Mouse (Mus musculus) forebrain, embryonic 15.5 days (tissue): ENCODE data around the gene Tsc22d1. TPM values are rescaled to one million over a fixed set of nuclear protein-coding genes. Genes with fewer than 3 reads are reported as not detected.

Source experiments
- ATAC-seq: fragments of 200-750 bp; cut with Nextera tagmentation; replicated peaks from 2 replicates; pipeline ENCODE4 v1.8.0; 2017; ENCODE audit warnings: mild to moderate bottlenecking, moderate TSS enrichment, moderate library complexity
- H3K27ac ChIP-seq: fragments of 300-500 bp; sonication (generic); replicated peaks from 2 replicates; pipeline ENCODE4 v1.5.1; 2015; ENCODE audit warnings: mild to moderate bottlenecking, inconsistent platforms
- H3K27me3 ChIP-seq: fragments of 300-500 bp; sonication (generic); 2 replicates; pipeline ENCODE4 v1.6.1; 2015; ENCODE audit warnings: inconsistent platforms
- H3K36me3 ChIP-seq: fragments of 300-500 bp; sonication (generic); 2 replicates; pipeline ENCODE4 v1.6.1; 2015; ENCODE audit warnings: mild to moderate bottlenecking, inconsistent platforms
- H3K4me1 ChIP-seq: fragments of 300-500 bp; sonication (generic); 2 replicates; pipeline ENCODE4 v1.6.1; 2015; ENCODE audit warnings: inconsistent platforms
- H3K4me2 ChIP-seq: fragments of 300-500 bp; sonication (generic); replicated peaks from 2 replicates; pipeline ENCODE4 v1.6.1; 2015; ENCODE audit warnings: mild to moderate bottlenecking, inconsistent platforms
- H3K4me3 ChIP-seq: fragments of 300-500 bp; sonication (generic); 2 replicates; pipeline ENCODE4 v1.5.1; 2015; ENCODE audit warnings: mild to moderate bottlenecking, inconsistent platforms
- H3K9ac ChIP-seq: fragments of 300-500 bp; sonication (generic); replicated peaks from 2 replicates; pipeline ENCODE4 v1.6.1; 2015; ENCODE audit warnings: mild to moderate bottlenecking, inconsistent platforms
- H3K9me3 ChIP-seq: fragments of 300-500 bp; sonication (generic); 2 replicates; pipeline ENCODE4 v1.6.1; 2016; ENCODE audit warnings: inconsistent platforms
- WGBS: fragments of 180-500 bp; shearing (Covaris S2); methylation state at CpG from one replicate; pipeline ENCODE4 v1.1.7; 2015; ENCODE audit warnings: mixed read lengths; 5-methylcytosine and 5-hydroxymethylcytosine counted together
- polyA plus RNA-seq: library from polyadenylated mRNA; unstranded; fragments of >200 nt; fragmentation: Nextera tagmentation; extraction: Ambion mirVana; gene quantifications from 2 replicates; pipeline ENCODE4 v1.2.1, GENCODE M21; 2015

The Tsc22d1 gene
- polyA plus RNA-seq, result 711 and 729 TPM in 2 replicates

DNA sequence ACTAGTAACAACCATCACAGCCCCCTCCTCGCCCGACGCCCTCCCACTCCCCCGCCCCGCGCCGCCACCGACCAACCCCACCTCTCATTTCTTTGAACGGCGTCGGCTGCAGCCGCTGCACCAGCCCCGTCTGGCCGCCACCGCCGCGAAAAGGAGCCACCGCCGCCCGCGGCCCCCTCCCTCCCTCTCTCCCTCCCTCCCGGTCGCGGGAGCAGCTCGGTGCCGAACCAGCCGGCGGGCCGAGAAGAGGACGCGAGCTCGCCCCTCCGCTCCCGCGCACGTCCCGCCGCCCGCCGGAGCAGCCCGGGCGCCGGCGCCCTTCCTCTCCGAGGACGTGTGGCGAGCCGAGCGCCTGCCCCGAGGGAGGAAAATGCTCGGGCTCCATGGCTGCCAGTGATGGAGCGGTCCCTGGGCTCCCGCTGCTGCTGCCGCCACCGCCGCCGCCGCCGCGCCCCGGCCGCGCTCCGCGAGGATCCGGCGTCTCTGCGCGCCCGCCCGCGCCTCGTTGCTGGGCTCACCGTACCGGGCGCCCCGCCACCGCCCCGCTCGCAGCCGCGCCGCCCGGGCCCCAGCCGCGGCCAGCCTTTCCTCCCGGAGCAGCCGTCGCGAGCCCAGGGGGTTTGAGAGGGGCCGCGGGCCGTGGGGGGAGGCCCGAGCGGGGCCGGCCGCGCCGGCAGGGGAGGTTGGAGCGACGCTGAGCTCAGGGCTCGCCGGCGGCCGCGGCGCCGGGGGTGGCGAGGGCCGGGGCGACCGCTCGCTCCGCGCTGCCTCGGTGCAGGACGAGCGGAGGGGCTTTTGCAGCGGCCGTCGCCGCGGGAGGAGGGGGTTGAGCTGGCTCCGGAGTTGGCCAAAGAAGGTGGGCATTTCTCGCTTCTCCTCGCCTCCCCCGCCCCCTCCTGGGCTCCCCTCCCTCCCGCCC is at the start of gene Tsc22d1:
TSS of gene Tsc22d1 (plus strand) at position 100 of the 919 bp plus-strand sequence.
- ATAC-seq, result no peak; the same call in 1 of the 2 replicates
- Histone ChIP-seq H3K27me3 (no peaks in the 10 kb centered on the region), H3K4me2 (peak within 1 kb of the TSS; percentile 91), H3K27ac (peak within 1 kb of the TSS; percentile 100), H3K9ac (peak within 1 kb of the TSS; percentile 99), H3K4me3 (peak within 1 kb of the TSS; percentile 81), H3K36me3 (peaks cover 19% of the 10 kb centered on the region), H3K9me3 (no peaks in the 10 kb centered on the region), H3K4me1 (peaks cover 44% of the 10 kb centered on the region)
- under 1% methylated on average over 105 of the region's 128 CpGs for WGBS

DNA sequence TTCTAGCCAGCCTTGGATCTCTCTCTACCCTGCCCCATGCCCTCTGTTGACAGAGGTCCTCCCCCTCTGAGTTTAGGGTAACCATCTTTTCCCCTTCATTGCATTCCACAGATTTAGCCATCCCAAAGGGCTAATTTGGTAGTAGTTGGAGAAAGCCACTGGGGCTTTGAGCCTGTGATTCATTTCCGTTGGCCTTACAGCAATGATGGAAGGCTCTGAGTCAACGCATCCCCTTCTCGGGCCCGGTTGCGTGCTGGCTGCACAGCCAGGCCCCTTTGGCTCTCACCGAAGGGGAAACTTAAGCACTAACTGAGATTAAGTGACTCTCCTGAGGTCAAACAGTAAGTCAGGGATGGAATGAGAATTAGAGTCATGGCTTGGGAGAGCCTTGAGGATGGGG is 41.1 kb upstream of the Tsc22d1 start:
- 93% methylated on average over 6 of the region's 6 CpGs for WGBS
- Histone ChIP-seq H3K36me3 (no peaks in the 10 kb centered on the region), H3K4me1 (peaks cover 2% of the 10 kb centered on the region; the same call in 1 of the 2 replicates), H3K4me2 (no peak overlapping the region), H3K9ac (no peak overlapping the region), H3K27ac (no peak overlapping the region), H3K9me3 (no peaks in the 10 kb centered on the region), H3K27me3 (no peaks in the 10 kb centered on the region), H3K4me3 (no peak overlapping the region)
- ATAC-seq, result no peak

DNA sequence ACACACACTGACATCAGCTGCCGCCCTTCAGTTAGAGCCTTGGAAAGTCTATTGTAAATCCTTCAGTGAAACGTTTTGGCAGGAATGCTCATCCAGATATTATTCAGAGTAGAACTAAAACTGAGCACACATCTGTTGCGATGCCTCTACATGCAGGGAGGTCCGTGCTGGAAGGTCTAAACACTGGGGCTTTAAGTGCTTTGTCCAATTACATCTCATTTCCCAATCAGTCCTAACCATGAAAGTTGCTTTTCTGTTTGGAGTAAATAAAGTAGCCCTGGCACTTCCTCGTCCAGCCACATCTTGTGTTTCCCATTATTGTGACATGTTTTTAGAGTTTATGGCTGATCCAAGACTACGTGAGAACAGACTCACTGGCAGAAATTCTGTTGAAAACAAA is 40.2 kb upstream of the Tsc22d1 start:
- WGBS, result 59% methylated on average over 6 of the region's 6 CpGs
- Histone ChIP-seq H3K36me3 (no peaks in the 10 kb centered on the region), H3K9ac (no peak overlapping the region), H3K4me2 (no peak overlapping the region), H3K27ac (no peak overlapping the region), H3K4me3 (no peak overlapping the region), H3K27me3 (no peaks in the 10 kb centered on the region), H3K9me3 (no peaks in the 10 kb centered on the region), H3K4me1 (peaks cover 2% of the 10 kb centered on the region; the same call in 1 of the 2 replicates)
- ATAC-seq, result no peak

DNA sequence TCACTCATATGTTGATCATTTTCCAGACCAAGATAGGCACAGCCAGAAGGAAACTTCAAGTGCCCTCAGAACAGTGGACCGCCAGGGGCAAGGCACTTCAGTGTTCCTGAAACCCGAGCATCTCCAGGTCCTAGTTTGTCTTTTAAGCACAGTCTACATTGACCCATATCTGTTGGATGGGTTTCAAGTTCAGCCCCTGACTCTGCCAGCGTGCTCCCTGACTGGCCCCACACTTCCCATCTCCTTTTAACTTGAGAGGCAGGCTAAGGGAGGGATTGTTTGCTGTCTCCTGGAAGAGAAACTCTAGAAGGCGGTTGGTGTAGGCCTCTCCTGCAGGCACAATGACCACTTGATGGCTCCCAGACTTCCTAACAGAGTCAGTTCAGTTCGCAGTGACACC is 38.2 kb upstream of the Tsc22d1 start:
- Histone ChIP-seq H3K4me1 (peaks cover 2% of the 10 kb centered on the region; the same call in 1 of the 2 replicates), H3K36me3 (no peaks in the 10 kb centered on the region), H3K9ac (no peak overlapping the region), H3K27me3 (no peaks in the 10 kb centered on the region), H3K9me3 (no peaks in the 10 kb centered on the region), H3K4me2 (no peak overlapping the region), H3K27ac (no peak overlapping the region), H3K4me3 (no peak overlapping the region)
- WGBS, result 84% methylated on average over 5 of the region's 5 CpGs
- ATAC-seq, result no peak

DNA sequence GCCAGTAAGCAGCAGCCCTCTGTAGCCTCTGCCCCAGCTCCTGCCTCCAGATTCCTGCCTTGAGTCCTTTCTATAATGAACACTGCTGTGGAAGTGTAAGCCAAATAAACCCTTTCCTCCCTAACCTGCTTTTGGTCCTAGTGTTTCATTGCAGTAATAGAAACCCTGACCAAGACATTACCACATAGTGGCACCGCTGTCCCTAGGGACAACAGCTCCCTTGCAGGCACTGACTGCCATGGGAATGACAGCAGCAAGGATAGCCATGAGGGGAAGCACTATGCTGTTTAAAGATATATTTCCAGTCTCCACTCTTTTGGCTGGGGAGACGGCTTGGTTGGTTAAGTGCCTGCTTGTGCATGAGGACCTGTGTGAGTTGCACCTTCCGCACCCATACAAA is 35.4 kb upstream of the Tsc22d1 start:
- no peak overlapping the region for H3K27ac ChIP-seq
- no peak for ATAC-seq
- no peak overlapping the region for H3K4me2 ChIP-seq
- 93% methylated on average over 3 of the region's 3 CpGs for WGBS
- no peak overlapping the region for H3K4me3 ChIP-seq
- no peaks in the 10 kb centered on the region for H3K9me3 ChIP-seq
- H3K4me1 ChIP-seq, result peaks cover 2% of the 10 kb centered on the region; the same call in 1 of the 2 replicates
- H3K27me3 ChIP-seq, result no peaks in the 10 kb centered on the region
- H3K9ac ChIP-seq, result no peak overlapping the region
- H3K36me3 ChIP-seq, result no peaks in the 10 kb centered on the region

DNA sequence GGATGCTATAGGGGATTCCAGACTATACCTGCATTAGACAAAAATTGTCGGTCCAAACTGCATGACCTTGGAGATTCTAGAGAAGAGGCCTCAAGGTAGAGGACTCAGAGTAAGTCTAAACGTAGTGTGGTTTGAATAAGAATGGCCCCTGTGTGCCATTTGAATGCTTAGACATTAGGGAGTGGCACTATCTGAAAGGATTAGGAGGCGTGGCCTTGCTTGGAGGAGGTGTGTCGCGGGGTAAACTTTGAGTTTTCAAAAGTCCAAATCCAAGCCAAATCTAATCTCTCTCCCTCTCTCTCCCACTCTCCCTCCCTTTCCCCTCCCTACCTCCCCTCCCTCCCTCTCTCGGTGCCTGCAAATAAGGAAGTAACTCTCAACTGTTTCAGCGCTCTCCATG is 26.7 kb upstream of the Tsc22d1 start:
- H3K9ac ChIP-seq, result no peak overlapping the region
- no peak overlapping the region for H3K4me2 ChIP-seq
- no peaks in the 10 kb centered on the region for H3K4me1 ChIP-seq
- no peak overlapping the region for H3K27ac ChIP-seq
- H3K4me3 ChIP-seq, result no peak overlapping the region
- 76% methylated on average over 7 of the region's 7 CpGs for WGBS
- no peak for ATAC-seq
- H3K9me3 ChIP-seq, result no peaks in the 10 kb centered on the region
- H3K27me3 ChIP-seq, result no peaks in the 10 kb centered on the region
- no peaks in the 10 kb centered on the region for H3K36me3 ChIP-seq

DNA sequence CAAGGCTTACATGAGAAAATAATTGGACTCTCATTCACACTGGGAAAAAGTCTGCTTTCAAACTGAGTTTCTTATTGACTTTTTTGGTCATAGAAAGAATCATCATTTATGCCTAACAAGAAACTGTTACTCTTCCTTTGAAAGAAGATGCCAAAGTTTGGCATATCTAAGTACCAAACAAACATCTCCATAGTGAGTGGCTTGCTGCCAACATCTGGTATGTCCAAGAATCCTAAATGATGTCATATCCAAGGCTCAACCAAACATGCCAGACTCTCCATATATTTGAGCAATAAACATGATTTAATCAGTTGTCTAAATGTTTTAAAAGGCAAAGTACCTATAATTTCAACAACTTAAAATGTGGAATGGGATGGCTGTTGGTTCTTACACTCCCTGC is 16.5 kb upstream of the Tsc22d1 start:
- H3K4me3 ChIP-seq, result no peak overlapping the region
- no peaks in the 10 kb centered on the region for H3K9me3 ChIP-seq
- ATAC-seq, result no peak
- no peak overlapping the region for H3K9ac ChIP-seq
- peaks cover 10% of the 10 kb centered on the region; the same call in 1 of the 2 replicates for H3K4me1 ChIP-seq
- H3K27me3 ChIP-seq, result no peaks in the 10 kb centered on the region
- H3K4me2 ChIP-seq, result no peak overlapping the region
- no peaks in the 10 kb centered on the region for H3K36me3 ChIP-seq
- H3K27ac ChIP-seq, result no peak overlapping the region

DNA sequence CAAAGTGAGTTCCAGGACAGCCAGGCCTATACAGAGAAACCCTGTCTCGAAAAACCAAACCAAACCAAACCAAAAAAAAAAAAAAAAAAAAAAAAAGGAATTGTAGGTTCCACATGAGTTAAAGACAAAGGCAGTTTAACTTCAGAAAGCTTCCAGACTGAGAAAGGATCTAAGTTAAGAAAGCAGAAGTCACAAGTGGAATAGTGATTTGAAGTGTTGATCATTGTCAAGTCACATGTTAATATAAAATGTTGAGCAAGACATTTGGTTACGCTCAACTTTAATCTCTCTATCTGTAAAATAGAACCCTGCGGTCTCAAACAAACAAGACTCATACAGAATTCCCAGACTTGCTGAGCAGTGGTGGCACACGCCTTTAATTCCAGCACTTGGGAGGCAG is 12.2 kb upstream of the Tsc22d1 start:
- H3K27ac ChIP-seq, result no peak overlapping the region
- no peak for ATAC-seq
- H3K9me3 ChIP-seq, result no peaks in the 10 kb centered on the region
- no peak overlapping the region for H3K4me3 ChIP-seq
- 98% methylated on average over 4 of the region's 4 CpGs for WGBS
- H3K27me3 ChIP-seq, result no peaks in the 10 kb centered on the region
- H3K4me1 ChIP-seq, result peaks cover 7% of the 10 kb centered on the region; the same call in 1 of the 2 replicates
- no peak overlapping the region for H3K9ac ChIP-seq
- H3K36me3 ChIP-seq, result no peaks in the 10 kb centered on the region
- H3K4me2 ChIP-seq, result no peak overlapping the region

DNA sequence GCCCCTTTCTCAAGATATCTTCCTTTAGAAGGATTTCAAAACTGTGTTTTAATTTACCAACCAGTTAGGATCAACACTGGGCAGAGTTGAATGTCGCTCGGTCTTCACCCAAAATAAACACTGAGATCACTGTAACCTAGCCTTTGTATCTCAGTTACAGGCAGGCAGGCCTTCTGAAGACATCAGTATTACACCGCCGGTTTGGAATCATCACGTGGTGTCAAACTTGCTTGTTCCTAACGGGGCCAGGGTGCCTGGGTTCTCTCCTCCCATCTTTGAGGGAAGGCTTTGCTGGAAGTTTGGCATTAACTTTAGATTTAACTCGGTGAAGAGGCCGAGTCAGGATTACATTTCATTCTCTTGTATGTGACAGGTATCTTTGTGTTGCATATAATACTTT is 5.7 kb upstream of the Tsc22d1 start:
- ATAC-seq, result no peak
- H3K4me1 ChIP-seq, result peaks cover 9% of the 10 kb centered on the region
- H3K9me3 ChIP-seq, result no peaks in the 10 kb centered on the region
- 54% methylated on average over 8 of the region's 8 CpGs for WGBS
- no peak overlapping the region for H3K4me2 ChIP-seq
- H3K27me3 ChIP-seq, result no peaks in the 10 kb centered on the region
- H3K4me3 ChIP-seq, result no peak overlapping the region
- no peaks in the 10 kb centered on the region for H3K36me3 ChIP-seq
- no peak overlapping the region for H3K9ac ChIP-seq
- H3K27ac ChIP-seq, result no peak overlapping the region

DNA sequence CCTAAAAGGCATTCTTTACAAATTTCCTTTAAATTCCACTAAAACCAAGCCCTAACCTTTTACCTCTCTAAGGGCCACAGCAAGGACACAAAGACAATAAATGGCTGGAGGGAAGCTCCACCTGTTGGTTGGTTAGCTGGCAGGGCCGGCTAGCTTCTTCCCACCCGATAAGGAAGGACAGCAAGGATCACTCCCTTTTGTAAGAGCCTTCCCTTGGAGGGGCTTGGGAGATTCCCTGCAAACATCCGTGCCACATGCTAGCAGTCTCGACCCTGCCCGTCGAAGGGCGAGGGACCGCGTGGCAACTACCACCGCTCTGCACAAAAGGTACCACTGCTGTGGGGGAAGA is 1.0 kb upstream of the Tsc22d1 start:
- Histone ChIP-seq H3K27me3 (no peaks in the 10 kb centered on the region), H3K36me3 (peaks cover 18% of the 10 kb centered on the region), H3K4me1 (peaks cover 33% of the 10 kb centered on the region), H3K4me2 (peak overlapping the region; percentile 91), H3K9me3 (no peaks in the 10 kb centered on the region), H3K27ac (peak overlapping the region; percentile 100), H3K4me3 (peak overlapping the region; percentile 81), H3K9ac (peak overlapping the region; percentile 99)
- WGBS, result under 1% methylated on average over 10 of the region's 10 CpGs
- ATAC-seq, result no peak

DNA sequence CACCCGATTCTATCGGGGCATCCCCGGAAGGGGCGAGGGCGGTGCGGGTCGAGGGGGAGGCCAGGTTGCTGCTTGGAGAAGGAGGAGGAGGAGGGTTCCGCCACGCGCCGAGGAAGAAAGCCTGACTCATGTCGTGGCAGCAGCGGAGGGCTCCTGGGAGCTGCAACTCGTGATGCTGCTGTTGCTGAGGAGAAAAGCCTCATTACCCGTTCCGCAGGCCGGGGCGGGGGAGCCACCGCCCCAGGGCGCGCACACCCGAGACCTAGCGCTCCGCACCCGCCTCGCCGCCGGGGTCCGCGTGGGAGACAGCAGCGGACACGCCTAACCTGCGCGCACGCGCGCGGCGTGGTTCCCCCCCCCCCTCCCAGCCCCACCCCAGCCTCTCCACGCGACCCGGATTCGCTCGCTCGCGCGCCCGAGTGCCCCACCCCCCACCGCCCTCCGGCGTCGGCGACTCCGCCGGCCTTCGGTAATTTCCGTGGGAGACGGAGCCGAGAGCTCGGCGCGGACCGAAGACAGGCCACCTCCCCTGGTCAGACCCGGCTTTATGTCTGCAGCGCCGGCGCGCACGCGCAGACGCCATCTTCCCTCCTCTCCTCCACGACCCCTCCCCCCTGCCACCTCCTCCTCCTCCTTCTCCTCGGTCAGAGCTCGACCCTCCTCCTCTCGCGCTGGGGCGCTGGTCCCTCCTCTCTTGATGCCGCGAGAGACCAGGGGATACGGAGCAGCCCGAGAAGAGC is 469 bp upstream of the Tsc22d1 start:
- Histone ChIP-seq H3K4me3 (peak overlapping the region; percentile 81), H3K36me3 (peaks cover 19% of the 10 kb centered on the region), H3K27ac (peak overlapping the region; percentile 100), H3K27me3 (no peaks in the 10 kb centered on the region), H3K4me1 (peaks cover 39% of the 10 kb centered on the region), H3K9ac (peak overlapping the region; percentile 99), H3K4me2 (peak overlapping the region; percentile 91), H3K9me3 (no peaks in the 10 kb centered on the region)
- under 1% methylated on average over 52 of the region's 81 CpGs for WGBS
- ATAC-seq, result peak; percentile 96

DNA sequence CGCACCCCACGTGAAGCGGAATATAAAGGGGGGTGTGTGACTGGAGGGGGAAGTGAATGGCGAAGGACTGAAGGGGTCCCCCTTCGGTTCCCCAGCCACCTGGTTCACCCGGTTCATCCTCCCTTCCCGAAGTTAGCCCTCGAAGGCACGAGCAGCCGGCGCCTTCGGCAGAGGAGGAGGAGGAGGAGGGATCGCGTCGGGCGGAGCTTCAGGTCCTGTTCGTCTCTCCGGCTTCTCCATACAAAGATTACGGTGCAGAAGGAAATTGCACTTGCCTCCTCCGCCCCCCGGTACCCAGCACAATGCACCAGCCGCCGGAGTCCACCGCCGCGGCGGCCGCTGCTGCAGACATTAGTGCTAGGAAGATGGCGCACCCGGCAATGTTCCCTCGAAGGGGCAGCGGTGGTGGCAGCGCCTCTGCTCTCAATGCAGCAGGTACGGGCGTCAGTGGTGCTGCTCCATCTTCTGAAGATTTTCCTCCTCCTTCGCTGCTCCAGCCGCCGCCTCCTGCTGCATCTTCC is 1.1 kb downstream of the Tsc22d1 start:
- ATAC-seq, result peak; percentile 8
- peak overlapping the region; percentile 99 for H3K9ac ChIP-seq
- peak overlapping the region; percentile 100 for H3K27ac ChIP-seq

More for the DNA sequence above, 1.1 kb downstream of the Tsc22d1 start:
- Histone ChIP-seq H3K4me3 (peak overlapping the region; percentile 81), H3K9me3 (no peaks in the 10 kb centered on the region), H3K27me3 (no peaks in the 10 kb centered on the region), H3K36me3 (peaks cover 22% of the 10 kb centered on the region), H3K4me1 (peaks cover 49% of the 10 kb centered on the region), H3K4me2 (peak overlapping the region; percentile 91)
- WGBS, result under 1% methylated on average over 33 of the region's 38 CpGs
